Mouse (Mus musculus) hematopoietic stem cell, adult 5-6 weeks (primary cell): ENCODE data around the gene Ptprr. TPM values are rescaled to one million over a fixed set of nuclear protein-coding genes. Genes with fewer than 3 reads are reported as not detected.

Experiments
- ATAC-seq, 2 experiments: fragments of 125-278 bp in 1 of 2; replicated peaks in 1 of 2; 2 replicates each; pipeline ENCODE4 v1.8.0; 2016 to 2017; ENCODE audit warnings: inconsistent platforms in 2 of 2, mild to moderate bottlenecking in 2 of 2, moderate number of reproducible peaks in 2 of 2, low read depth in 1 of 2, moderate TSS enrichment in 1 of 2; ENCODE audit not compliant: low FRiP score in 2 of 2, poor library complexity in 2 of 2, severe bottlenecking in 2 of 2, insufficient read depth in 1 of 2, low TSS enrichment in 1 of 2
- total RNA-seq: library from RNA; stranded (forward); fragments of 172-1452, 232-1000 nt; gene quantifications from 2 replicates; pipeline ENCODE4 v1.2.3, GENCODE M21; 2017

Ptprr gene
- total RNA-seq, 1 experiment from 2014 or later = not detected

- peak; percentile 77 to 82 for ATAC-seq
Measured at GRCm38 (mm10) chr10:116175324-116175883, 157.4 kb downstream of the Ptprr start.

GRCm38 (mm10) chr10:116177390-116178179 is 159.6 kb downstream of the Ptprr start:
- ATAC-seq = peak; percentile 33 to 77; a peak in 2 of 4 replicates

GRCm38 (mm10) chr10:116181235-116181634 is 163.2 kb downstream of the Ptprr start:
- peak; percentile 55 to 61; a peak in 3 of 4 replicates for ATAC-seq

GRCm38 (mm10) chr10:116182221-116182620 is 164.2 kb downstream of the Ptprr start:
- no peak for ATAC-seq

DNA sequence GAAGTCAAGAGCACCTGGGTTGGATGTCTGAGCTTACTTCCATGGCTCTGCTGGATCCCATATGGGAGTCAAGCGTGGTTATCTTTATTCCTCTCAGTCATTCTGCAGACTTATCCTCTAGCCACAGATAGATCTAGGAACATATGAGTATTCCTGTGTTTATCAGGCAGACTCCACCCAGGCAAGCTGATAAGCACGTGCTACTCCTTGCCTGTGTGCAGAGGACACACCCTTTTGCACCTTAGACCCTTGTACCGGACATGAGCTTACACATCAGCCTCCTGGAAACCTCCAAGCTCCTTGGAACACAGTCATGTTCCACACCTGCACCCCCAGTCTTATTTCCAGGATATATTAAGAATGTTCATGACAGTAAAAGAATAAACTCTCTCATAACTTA is 165.2 kb downstream of the Ptprr start:
- ATAC-seq = no peak

DNA sequence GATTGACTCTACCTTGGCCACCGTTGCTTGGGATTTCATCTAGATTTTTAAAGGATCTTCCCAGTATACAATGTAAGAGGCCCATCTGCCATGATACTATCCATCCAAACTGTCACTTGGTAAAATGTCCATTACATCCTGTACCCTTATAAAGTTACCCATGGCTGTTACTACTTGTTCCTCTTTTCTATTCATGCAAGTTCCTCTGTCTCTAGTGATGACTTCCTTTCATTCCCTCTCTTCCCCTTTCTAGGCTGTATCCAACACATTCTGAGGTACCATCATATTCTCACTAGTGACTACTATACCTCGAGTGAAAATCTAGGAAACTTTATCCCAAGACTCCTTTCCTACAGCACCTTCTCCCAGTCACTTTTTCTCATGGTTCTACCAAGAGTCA is 173.7 kb downstream of the Ptprr start:
- ATAC-seq = peak; percentile 43 to 82

DNA sequence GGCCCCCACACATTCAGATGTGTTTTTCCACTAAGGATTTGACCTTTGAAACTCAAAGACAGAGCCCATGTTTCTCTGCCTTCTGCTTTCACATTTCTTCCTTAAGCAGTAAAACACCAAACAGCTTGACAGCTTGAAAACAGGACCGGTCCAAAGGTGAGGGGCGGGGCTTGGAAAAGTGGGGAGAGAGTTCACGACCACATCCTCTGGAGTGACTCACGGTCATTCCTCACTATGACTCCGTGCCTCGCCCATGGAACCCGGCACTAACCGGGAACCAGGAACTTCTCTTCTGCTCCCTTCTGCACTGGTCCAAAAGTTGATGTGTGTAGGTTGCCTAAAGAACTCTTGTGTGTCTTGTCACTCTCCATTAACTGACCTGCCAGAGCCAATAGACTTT is 174.3 kb downstream of the Ptprr start:
- no peak for ATAC-seq

- no peak for ATAC-seq
Measured at GRCm38 (mm10) chr10:116194409-116194808, 176.4 kb downstream of the Ptprr start.

- ATAC-seq = peak in 1 of 2 experiments; percentile 23; a peak in 1 of 4 replicates
Measured at GRCm38 (mm10) chr10:116196596-116197415, 178.8 kb downstream of the Ptprr start.

GRCm38 (mm10) chr10:116197416-116197939 is 179.5 kb downstream of the Ptprr start:
- ATAC-seq = peak; percentile 53 to 73; a peak in 3 of 4 replicates

- peak; percentile 47 to 52; a peak in 2 of 4 replicates for ATAC-seq
Measured at GRCm38 (mm10) chr10:116199035-116199434, 181.0 kb downstream of the Ptprr start.

DNA sequence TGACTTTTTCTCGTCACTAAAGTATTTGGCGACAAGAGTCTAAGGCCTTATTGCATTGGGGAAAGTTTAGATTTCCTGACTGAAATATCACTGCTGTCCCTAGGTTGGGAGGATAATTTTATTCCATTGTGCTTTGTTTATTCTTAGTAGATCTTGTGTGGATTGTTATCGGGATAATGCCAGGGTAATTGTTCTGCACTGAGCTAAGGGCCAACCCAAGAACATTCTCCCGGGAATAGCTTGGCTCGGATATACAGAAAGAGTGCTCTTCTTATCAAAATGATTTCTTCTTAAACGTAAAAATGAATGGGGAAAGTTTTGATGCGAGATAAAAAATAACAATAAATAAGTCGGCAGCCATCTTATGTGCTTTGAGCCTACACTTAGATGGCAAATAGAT is 183.5 kb downstream of the Ptprr start:
- ATAC-seq = no peak

GRCm38 (mm10) chr10:116205580-116206358 is 187.8 kb downstream of the Ptprr start:
- ATAC-seq = peak; percentile 47 to 63; a peak in 3 of 4 replicates

- no peak for ATAC-seq
Measured at GRCm38 (mm10) chr10:116206449-116206848, 188.4 kb downstream of the Ptprr start.

DNA sequence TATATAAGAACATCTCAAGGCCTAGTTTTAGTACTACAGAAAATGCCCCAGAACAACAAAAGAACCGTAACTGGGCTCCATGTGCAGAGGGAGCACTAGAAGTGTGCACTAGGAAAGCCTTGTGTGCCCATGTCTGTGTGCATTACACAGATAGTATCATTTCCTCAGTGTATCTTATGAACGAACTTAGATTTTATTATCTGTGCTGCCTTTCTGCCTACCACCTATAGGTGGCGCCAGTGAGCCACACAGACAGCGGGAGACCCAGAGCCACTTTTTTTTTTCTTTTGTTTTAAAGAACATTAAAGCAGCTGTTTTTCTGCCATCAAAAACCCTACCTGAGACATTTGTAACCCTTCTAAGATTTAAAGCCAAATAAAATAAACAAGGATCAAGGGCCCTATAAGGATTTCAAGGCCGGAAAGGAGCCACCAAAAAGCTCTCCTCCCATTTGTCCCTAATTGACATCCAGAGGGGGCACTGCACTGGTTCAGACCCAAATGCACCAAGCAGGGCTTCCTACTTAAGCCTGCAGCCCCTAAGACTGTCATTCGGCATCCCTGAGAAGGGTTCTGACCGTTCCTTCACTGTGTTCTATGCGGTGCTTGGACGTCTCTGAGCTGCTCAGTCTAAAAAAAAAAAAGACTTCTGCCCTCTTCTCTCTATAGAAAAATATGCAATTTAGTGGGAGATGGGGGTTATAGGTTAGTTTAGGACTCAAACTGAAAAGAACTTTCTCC is 190.1 kb downstream of the Ptprr start:
- peak; percentile 44 to 61; a peak in 3 of 4 replicates for ATAC-seq

- ATAC-seq = peak; percentile 57 to 72
Measured at GRCm38 (mm10) chr10:116208727-116209115, 190.7 kb downstream of the Ptprr start.
